Mouse (Mus musculus): ENCODE measurements around the gene Ric1. TPM values are rescaled to one million over a fixed set of nuclear protein-coding genes. Genes with fewer than 3 reads are reported as not detected.
A peak's percentile ranks its signal among the peaks of the same experiment; 100 is the strongest.
"Not testable (repeated sequence)": the region's sequence is repeated elsewhere in the genome, so short reads cannot be mapped to it uniquely, and the experiment has no call there.

Ric1 gene
- polyA plus RNA-seq, 1 experiment from 2014 or later = 14.2 TPM

DNA sequence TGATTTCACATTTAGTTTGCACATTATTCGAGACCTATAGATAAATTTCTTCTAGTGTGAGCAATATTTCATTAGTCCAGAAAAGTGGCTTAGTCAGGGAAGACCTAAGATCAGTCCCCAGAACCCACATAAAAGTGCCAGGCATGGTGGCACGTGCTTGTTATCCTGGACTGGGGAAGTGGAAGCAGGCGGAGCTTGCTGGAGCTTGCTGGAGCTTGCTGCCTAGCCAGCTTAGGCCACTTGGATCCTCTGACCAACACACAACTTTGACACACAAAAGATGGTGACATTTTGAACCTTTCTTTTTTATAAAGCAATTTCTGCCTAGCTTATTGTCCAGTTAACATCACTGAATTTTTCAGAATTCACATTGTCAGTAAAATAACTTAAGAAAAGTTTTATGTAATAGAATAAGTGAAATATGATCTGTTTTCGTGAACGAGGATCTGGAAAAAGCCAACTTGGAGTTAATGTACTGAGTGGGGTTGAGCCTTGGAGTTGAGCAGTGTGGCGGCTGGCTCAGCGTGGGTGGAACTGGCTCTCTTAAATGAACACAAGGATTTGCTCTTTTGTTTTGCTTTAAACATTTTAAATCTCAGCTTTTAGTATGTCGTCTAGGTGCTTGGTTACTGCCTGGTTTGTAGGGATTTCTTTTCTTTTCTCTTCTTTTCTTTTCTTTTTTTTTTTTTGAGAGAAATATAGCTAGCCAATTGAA lies 20.3 kb downstream of the Ric1 start:
- no peaks in the 10 kb centered on the region for H3K27me3 ChIP-seq
- no peak overlapping the region for H3K4me3 ChIP-seq (replicated peaks)
- no peaks in the 10 kb centered on the region for H3K9me3 ChIP-seq (replicated peaks)
- no peaks in the 10 kb centered on the region for H3K4me1 ChIP-seq
- H3K9ac ChIP-seq = no peak overlapping the region
- ATAC-seq (replicated peaks; ENCODE audit: low FRiP score) = 0 out of 2 replicates have a peak, but pooled peaks have one; percentile 52
- 49% methylated on average over 8 of the region's 8 CpGs for WGBS
- no peaks in the 10 kb centered on the region for H3K36me3 ChIP-seq
- no peak overlapping the region for H3K4me2 ChIP-seq
- 0 out of 2 replicates have a peak overlapping the region, but pooled peaks have one; percentile 13 for H3K27ac ChIP-seq

DNA sequence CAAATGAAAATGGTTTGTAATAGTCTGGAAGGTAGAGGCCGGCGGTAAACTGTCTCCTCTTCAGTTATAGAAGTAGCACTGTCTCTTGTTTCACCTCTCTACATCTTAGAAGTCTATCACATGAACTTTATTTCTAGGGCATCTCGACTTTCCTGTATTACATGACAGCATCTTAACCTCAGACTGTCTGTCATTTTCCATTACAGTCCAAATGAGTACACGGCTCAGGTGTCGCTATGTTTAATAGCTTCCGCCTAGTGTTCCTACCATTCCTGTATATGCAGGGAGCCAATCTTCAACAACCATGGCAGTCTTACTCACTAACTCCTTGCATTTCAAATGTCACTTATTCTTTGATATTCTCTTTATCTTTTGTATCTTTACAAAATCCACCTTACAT lies 21.9 kb downstream of the Ric1 start:
- Histone ChIP-seq H3K27ac (no peak overlapping the region), H3K9me3 (replicated peaks) (no peaks in the 10 kb centered on the region), H3K4me3 (replicated peaks) (no peak overlapping the region), H3K36me3 (no peaks in the 10 kb centered on the region), H3K27me3 (no peaks in the 10 kb centered on the region), H3K4me2 (no peak overlapping the region), H3K4me1 (no peaks in the 10 kb centered on the region), H3K9ac (no peak overlapping the region)
- 81% methylated on average over 6 of the region's 6 CpGs for WGBS
- no peak for ATAC-seq (replicated peaks; ENCODE audit: low FRiP score)

DNA sequence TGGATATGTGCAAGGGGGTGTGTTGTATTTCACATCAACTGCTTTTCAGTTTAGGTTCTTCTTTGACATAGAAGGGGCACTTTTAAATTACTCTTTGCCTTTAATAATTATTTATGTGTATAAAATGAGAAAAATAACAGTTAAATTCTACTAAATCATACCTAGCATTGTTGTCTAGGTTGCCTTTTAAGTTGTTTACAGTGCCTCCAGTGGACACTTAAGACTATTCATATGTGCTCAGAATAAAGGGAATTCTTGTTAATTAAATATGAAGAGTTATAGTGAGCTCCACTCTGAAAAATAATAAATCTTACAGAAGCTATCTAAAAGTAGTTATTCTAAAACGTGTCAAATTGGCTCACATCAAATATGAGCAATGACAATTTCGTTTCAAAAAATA lies 28.5 kb downstream of the Ric1 start:
- Histone ChIP-seq H3K27ac (no peak overlapping the region), H3K4me1 (no peaks in the 10 kb centered on the region), H3K4me3 (replicated peaks) (no peak overlapping the region), H3K4me2 (no peak overlapping the region), H3K9me3 (replicated peaks) (no peaks in the 10 kb centered on the region), H3K27me3 (no peaks in the 10 kb centered on the region), H3K9ac (no peak overlapping the region), H3K36me3 (no peaks in the 10 kb centered on the region)
- WGBS = 88% methylated on average over 2 of the region's 2 CpGs
- no peak for ATAC-seq (replicated peaks; ENCODE audit: low FRiP score)

DNA sequence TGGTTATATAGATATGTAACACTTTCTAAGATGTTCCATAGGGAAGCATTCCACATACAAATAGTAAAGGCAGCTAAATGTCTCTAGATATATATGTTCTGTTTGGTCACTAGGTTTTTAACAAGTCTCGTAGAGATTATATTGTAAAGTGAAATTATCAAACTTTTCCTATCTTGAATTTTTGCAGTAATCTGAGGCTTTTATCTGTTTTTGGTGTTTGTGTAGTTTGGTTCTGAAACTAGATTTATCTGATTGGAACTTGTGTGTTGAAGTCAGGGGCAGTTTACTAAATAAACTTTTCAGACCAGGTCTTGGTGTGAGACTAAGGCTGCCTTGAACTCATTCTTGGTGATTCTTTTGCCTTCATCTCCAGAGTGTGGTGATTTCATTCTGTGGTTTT lies 29.0 kb downstream of the Ric1 start:
- Histone ChIP-seq H3K27ac (no peak overlapping the region), H3K4me1 (no peaks in the 10 kb centered on the region), H3K9ac (no peak overlapping the region), H3K27me3 (no peaks in the 10 kb centered on the region), H3K36me3 (no peaks in the 10 kb centered on the region), H3K9me3 (replicated peaks) (no peaks in the 10 kb centered on the region), H3K4me3 (replicated peaks) (no peak overlapping the region), H3K4me2 (no peak overlapping the region)
- WGBS = 93% methylated on average over 1 of the region's 1 CpGs
- ATAC-seq (replicated peaks; ENCODE audit: low FRiP score) = no peak

DNA sequence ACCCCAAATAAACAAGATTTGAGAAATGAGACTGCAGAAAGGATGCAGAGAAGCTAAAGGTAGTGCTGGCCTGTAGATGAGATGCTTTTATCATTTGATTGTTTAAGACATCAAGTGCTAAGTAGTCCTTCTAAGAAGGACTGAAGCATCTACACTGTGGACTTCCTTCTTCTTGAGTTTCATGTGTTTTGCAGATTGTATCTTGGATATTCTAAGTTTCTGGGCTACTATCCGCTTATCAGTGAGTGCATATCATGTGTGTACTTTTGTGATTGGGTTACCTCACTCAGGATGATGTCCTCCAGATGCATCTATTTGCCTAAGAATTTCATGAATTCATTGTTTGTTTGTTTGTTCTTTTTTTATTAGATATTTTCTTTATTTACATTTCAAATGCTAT lies 29.9 kb downstream of the Ric1 start:
- not testable (repeated sequence) for H3K4me2 ChIP-seq; H3K27me3 ChIP-seq; H3K4me1 ChIP-seq; H3K4me3 ChIP-seq (replicated peaks); H3K27ac ChIP-seq; H3K9me3 ChIP-seq (replicated peaks); ATAC-seq (replicated peaks; ENCODE audit: low FRiP score); H3K36me3 ChIP-seq; H3K9ac ChIP-seq
- WGBS = 96% methylated on average over 1 of the region's 1 CpGs

DNA sequence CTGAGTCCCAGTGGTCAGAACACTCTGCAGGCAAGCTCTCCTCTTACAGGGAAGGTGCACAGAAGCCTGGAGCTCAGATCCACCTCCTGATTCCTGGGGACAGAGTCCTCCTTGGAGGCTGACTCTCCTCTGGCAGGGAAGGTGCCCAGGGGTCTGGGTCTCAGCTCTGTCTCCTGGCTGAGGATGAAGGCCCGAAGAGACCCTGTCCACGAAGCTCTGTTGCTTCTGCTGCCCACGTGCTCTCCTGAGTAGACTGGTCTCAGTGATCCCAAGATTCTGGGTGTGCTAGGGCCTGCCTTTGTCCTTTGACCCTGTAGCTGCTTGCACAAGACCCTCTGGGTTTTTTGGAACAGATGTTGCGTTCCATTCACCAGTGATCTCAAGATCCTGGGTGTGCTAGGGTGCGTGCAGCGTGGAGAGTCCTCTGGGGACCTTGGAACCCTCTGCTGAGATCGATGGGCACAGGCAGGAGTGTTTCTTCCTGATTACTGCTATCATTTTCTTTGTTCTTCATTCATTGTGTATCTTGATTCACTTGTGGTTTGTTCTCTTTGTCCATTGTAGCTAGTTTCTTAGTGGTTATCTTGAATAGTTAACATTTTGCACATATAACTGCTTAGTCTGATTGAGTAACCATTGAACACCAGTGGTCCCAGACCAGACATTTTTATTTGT lies 35.2 kb downstream of the Ric1 start:
- H3K27ac ChIP-seq = not testable (repeated sequence)
- 90% methylated on average over 7 of the region's 7 CpGs for WGBS

DNA sequence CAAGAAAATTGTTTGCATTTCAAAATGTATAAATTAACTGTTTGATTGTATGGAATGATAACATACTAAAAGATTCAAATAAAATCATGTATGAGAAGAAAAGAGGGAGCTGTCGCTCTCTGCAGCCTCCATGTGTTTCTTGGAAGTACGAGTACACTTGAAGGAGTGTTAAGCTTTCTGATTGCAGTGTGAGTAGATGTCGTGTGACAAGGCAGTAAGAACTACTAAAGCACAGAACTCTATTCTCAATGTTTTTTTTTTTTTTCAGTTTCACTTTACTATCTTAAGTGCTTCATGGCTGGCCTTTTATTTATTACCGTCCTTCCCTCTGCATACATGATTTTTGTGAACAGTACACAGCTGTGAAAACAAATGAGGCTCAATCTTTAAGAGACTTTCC lies 40.1 kb downstream of the Ric1 start:
- no peak for ATAC-seq (replicated peaks; ENCODE audit: low FRiP score)
- Histone ChIP-seq H3K9me3 (replicated peaks) (no peaks in the 10 kb centered on the region), H3K36me3 (peaks cover 16% of the 10 kb centered on the region; the same call in 1 of the 2 replicates), H3K4me1 (no peaks in the 10 kb centered on the region), H3K9ac (no peak overlapping the region), H3K27ac (no peak overlapping the region), H3K4me3 (replicated peaks) (no peak overlapping the region), H3K27me3 (no peaks in the 10 kb centered on the region), H3K4me2 (no peak overlapping the region)
- 63% methylated on average over 4 of the region's 4 CpGs for WGBS

More for the DNA sequence above, 35.2 kb downstream of the Ric1 start:
- H3K4me3 ChIP-seq (replicated peaks); H3K27me3 ChIP-seq; H3K9ac ChIP-seq; H3K36me3 ChIP-seq; H3K4me2 ChIP-seq; ATAC-seq (replicated peaks; ENCODE audit: low FRiP score); H3K4me1 ChIP-seq; H3K9me3 ChIP-seq (replicated peaks): not testable (repeated sequence)

DNA sequence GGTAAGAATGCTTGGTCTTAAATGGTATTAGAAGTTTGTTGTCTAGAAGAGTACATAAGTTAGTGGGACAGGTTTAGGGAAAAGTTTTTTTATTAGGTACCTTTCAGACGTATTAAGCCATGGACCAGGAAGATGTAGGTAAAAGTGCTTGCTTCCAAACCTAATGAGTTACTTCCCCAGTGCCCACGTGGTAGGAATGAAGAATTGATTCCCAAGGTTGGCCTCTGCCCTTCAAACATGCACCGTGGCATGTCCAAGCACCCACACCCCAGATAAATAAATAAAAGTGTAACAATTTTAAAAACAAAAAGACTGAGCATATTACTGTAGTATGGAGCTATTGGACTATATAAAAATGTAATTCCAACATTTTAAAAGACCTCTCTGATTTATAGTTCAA lies 40.5 kb downstream of the Ric1 start:
- Histone ChIP-seq H3K9ac (no peak overlapping the region), H3K36me3 (peaks cover 19% of the 10 kb centered on the region; the same call in 1 of the 2 replicates), H3K27me3 (no peaks in the 10 kb centered on the region), H3K4me2 (no peak overlapping the region), H3K4me3 (replicated peaks) (no peak overlapping the region), H3K27ac (no peak overlapping the region), H3K9me3 (replicated peaks) (no peaks in the 10 kb centered on the region), H3K4me1 (no peaks in the 10 kb centered on the region)
- no peak for ATAC-seq (replicated peaks; ENCODE audit: low FRiP score)
- 55% methylated on average over 3 of the region's 3 CpGs for WGBS

DNA sequence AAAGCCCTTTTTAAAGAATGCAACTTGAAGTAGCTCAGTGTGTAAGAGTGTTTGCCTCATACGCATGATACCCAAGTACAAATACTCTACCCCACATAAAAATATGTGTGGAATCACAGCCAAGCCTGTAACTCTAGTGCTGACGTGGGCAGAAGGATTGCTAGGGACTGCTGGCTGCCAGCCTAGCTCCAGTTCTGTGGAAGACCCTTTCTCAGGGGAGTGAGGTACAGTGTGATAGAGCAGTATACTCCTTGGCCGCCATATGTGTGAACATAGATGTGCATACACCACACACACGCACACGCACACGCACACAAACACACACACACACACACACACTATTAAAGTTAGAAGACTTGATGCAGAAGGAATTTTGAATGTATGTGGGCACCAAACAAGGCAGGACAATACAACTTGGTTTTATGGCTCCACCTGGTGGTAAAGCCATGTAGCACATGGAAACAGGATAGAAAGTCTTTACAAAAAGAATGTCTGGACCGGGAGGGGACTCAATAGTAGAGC lies 41.2 kb downstream of the Ric1 start:
- Histone ChIP-seq H3K36me3 (peaks cover 23% of the 10 kb centered on the region; the same call in 1 of the 2 replicates), H3K4me2 (no peak overlapping the region), H3K9me3 (replicated peaks) (no peaks in the 10 kb centered on the region), H3K4me3 (replicated peaks) (no peak overlapping the region), H3K4me1 (no peaks in the 10 kb centered on the region), H3K9ac (no peak overlapping the region), H3K27ac (no peak overlapping the region), H3K27me3 (no peaks in the 10 kb centered on the region)
- 69% methylated on average over 7 of the region's 7 CpGs for WGBS
- no peak; the same call in 1 of the 2 replicates for ATAC-seq (replicated peaks; ENCODE audit: low FRiP score)

DNA sequence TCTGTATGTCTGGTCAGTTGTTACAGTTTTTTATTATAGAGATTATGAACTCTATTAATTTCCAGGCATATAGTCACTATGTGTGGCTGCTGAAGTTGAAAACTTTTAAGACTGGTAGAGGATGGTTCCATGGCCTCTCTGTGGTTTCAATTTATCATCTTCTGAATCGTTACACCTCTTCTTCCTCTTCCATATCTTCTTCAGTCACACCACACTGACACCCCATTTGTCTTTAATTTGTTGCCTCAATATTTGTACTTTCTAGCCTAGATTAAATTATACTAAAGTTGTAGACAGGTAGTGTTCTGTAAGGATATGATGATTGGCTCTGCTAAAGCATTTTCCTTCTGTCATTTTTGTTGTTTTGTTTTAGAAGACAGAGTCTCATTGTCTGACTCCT lies 44.4 kb downstream of the Ric1 start:
- no peak for ATAC-seq (replicated peaks; ENCODE audit: low FRiP score)
- Histone ChIP-seq H3K27ac (no peak overlapping the region), H3K4me1 (no peaks in the 10 kb centered on the region), H3K4me3 (replicated peaks) (no peak overlapping the region), H3K27me3 (no peaks in the 10 kb centered on the region), H3K9me3 (replicated peaks) (no peaks in the 10 kb centered on the region), H3K36me3 (peaks cover 39% of the 10 kb centered on the region), H3K4me2 (no peak overlapping the region), H3K9ac (no peak overlapping the region)
- 93% methylated on average over 1 of the region's 1 CpGs for WGBS

DNA sequence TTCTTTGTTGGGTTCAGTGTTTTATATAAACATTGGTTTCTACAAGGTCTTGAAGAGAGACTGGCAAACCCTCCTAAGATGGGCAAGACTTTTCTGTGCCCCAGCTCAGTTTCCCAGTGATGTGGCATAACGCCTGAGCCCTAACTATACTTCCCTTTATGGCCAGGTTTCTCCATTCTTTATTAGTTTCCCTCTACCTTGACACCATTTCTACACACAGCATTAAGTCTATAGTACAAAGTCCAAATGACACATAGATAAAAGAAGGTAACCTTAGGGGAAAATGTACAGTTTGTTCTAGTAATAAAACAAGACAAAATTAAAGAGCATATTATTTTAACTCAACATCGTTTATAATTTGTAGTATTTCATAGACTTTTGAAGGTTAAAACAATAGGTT lies 60.4 kb downstream of the Ric1 start:
- 89% methylated on average over 2 of the region's 2 CpGs for WGBS
- no peak overlapping the region for H3K9ac ChIP-seq
- no peaks in the 10 kb centered on the region for H3K4me1 ChIP-seq
- H3K36me3 ChIP-seq = peaks cover 67% of the 10 kb centered on the region
- H3K27ac ChIP-seq = no peak overlapping the region
- H3K4me3 ChIP-seq (replicated peaks) = no peak overlapping the region
- ATAC-seq (replicated peaks; ENCODE audit: low FRiP score) = no peak
- H3K9me3 ChIP-seq (replicated peaks) = no peaks in the 10 kb centered on the region
- H3K27me3 ChIP-seq = no peaks in the 10 kb centered on the region
- H3K4me2 ChIP-seq = no peak overlapping the region

DNA sequence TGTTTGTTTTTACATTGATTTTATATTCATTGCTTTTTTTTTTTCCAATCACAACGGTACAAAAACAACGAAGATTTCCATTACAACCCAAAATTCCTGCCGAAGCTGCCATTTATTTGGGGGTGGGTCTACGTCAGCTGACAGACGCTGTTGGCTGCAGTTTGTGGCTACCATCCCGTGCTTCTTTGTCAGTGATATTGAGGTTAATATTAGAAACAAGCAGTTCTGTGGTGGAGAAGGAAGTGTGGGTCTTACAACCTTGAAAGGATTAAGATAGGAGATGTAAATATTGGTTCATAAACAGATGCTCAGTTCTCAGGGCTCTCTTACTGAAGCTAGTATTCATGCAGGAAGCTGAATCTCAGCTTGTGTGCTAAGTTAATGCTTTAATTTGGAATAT lies 61.7 kb downstream of the Ric1 start:
- no peak overlapping the region for H3K9ac ChIP-seq
- 90% methylated on average over 6 of the region's 6 CpGs for WGBS
- H3K27ac ChIP-seq = no peak overlapping the region
- no peak overlapping the region for H3K4me2 ChIP-seq
- H3K36me3 ChIP-seq = peaks cover 67% of the 10 kb centered on the region
- H3K4me3 ChIP-seq (replicated peaks) = no peak overlapping the region
- ATAC-seq (replicated peaks; ENCODE audit: low FRiP score) = no peak
- H3K4me1 ChIP-seq = no peaks in the 10 kb centered on the region
- no peaks in the 10 kb centered on the region for H3K9me3 ChIP-seq (replicated peaks)
- no peaks in the 10 kb centered on the region for H3K27me3 ChIP-seq
